In the genomic region with DNA sequence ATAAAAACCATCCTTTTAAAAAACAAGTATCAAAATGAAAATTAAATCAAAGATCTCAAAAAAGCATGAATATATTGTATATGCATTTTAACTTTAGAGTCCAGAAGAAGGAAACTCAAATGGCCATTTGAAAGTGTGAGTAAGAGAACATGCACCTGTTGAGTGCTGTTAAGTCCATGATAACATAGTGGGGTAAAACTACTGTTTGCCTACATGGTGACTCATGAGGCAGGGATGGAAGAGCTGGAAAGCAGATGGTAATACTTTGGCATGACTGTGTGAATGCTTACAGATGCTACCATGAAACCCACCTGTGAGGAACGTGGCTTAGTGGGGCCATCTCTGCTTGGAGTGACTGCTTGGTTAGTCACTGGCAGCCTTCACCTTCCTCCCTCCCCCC, we compare ENCODE assay signal across 24 mouse cellular contexts. TPM values are rescaled to one million over a fixed set of nuclear protein-coding genes. Genes with fewer than 3 reads are reported as not detected.
"Had no signal": no experiment of that assay in that cellular context is flagged by ENCODE, and none has a peak within 500 bp of the region (broad histone marks: within the 10 kb centered on the region; RNA-seq: fewer than 3 reads in every experiment).

No protein-coding gene starts in this region.

- ATAC-seq: liver, postnatal 0 days; midbrain, embryonic 13.5 days; midbrain, embryonic 15.5 days had no signal

- H3K9me3 ChIP-seq: liver, embryonic 13.5 days; liver, embryonic 15.5 days; lung, embryonic 15.5 days; midbrain, embryonic 13.5 days; midbrain, embryonic 15.5 days; neural tube, embryonic 13.5 days; neural tube, embryonic 15.5 days had no signal

- H3K4me3 ChIP-seq: liver, embryonic 13.5 days; liver, embryonic 15.5 days; lung, embryonic 15.5 days; midbrain, embryonic 13.5 days; midbrain, embryonic 15.5 days; neural tube, embryonic 13.5 days; neural tube, embryonic 15.5 days had no signal

- H3K27me3 ChIP-seq: liver, embryonic 13.5 days; liver, embryonic 15.5 days; lung, embryonic 15.5 days; midbrain, embryonic 13.5 days; midbrain, embryonic 15.5 days; neural tube, embryonic 13.5 days; neural tube, embryonic 15.5 days had no signal

- H3K4me1 ChIP-seq: liver, embryonic 13.5 days; liver, embryonic 15.5 days; lung, embryonic 15.5 days; midbrain, embryonic 13.5 days; midbrain, embryonic 15.5 days; neural tube, embryonic 13.5 days; neural tube, embryonic 15.5 days had no signal

- H3K4me2 ChIP-seq: liver, embryonic 13.5 days; liver, embryonic 15.5 days; lung, embryonic 15.5 days; midbrain, embryonic 11.5 days; midbrain, embryonic 13.5 days; midbrain, embryonic 15.5 days; neural tube, embryonic 13.5 days; neural tube, embryonic 15.5 days had no signal

- H3K9ac ChIP-seq: liver, embryonic 13.5 days; liver, embryonic 15.5 days; liver, postnatal 0 days; lung, embryonic 15.5 days; midbrain, embryonic 13.5 days; midbrain, embryonic 15.5 days; neural tube, embryonic 13.5 days; neural tube, embryonic 15.5 days had no signal

- H3K36me3 ChIP-seq: liver, embryonic 13.5 days; liver, embryonic 15.5 days; lung, embryonic 15.5 days; midbrain, embryonic 13.5 days; midbrain, embryonic 15.5 days; neural tube, embryonic 13.5 days; neural tube, embryonic 15.5 days had no signal

- DNase-seq: liver, embryonic 13.5 days; liver, postnatal 0 days; lung, adult 2 months; lung, postnatal 14 days; lung, postnatal 36 days; retina, postnatal 1 day; right cerebral cortex, adult 18-20 months; right cerebral cortex, postnatal 25 days; right cerebral cortex, postnatal 4 days; spleen, adult 18-20 months; thymus, adult 2 months; thymus, postnatal 25 days; thymus, postnatal 4 days had no signal

- H3K27ac ChIP-seq: liver, embryonic 13.5 days; liver, embryonic 15.5 days; lung, embryonic 15.5 days; macrophage; midbrain, embryonic 13.5 days; midbrain, embryonic 15.5 days; neural tube, embryonic 13.5 days; neural tube, embryonic 15.5 days had no signal

RNA-seq across cellular contexts. Expression of a gene that starts 57.1 kb away (rescaled TPM):
- total RNA-seq: megakaryocyte progenitor cell, adult 5-6 weeks; midbrain, postnatal 0 days had no signal
- polyA plus RNA-seq: liver, embryonic 13.5 days; liver, postnatal 0 days; small intestine, adult 2 months had no signal
